ENCODE assay signal across 8 mouse cellular contexts in the genomic region with DNA sequence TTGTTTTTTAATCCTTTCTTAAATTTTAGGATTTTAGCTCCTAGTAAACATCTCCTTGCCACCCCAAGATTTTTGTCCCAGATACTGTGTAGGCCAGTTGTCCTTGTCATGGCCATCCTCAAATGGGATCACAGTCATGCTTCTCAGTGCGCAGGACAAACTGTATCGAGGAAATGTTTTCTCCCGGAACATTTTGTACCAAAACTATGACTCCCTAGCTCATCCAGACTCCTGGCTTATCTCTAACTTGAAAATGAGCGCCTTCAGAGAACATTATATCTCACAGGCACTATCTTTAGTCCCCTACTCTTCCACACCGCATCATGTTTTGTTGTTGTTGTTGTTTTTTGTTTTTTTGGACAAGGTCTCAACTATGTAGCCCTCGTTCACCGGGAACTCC. TPM values are rescaled to one million over a fixed set of nuclear protein-coding genes. Genes with fewer than 3 reads are reported as not detected.
DNase-seq lines count a peak whose midpoint lies in the region; ATAC-seq and TF ChIP-seq lines count a peak whose summit lies in the region.

No protein-coding gene starts in this region.

- H3K36me3 ChIP-seq in hindbrain, embryonic 13.5 days: peaks cover 2% of the 10 kb centered on the region; the same call in 1 of the 2 replicates
- no peaks in the 10 kb centered on the region for H3K36me3 ChIP-seq in midbrain, embryonic 12.5 days

- H3K27ac ChIP-seq in cerebellum, adult 2 months (ENCODE audit: insufficient read depth, low read length): no peak overlapping the region
- peak overlapping the region; percentile 95 for H3K27ac ChIP-seq in brown adipose tissue, adult 24 weeks (replicated peaks; ENCODE audit: low read depth, low read length)
- H3K27ac ChIP-seq in hindbrain, embryonic 13.5 days: no peak overlapping the region
- no peak overlapping the region for H3K27ac ChIP-seq in midbrain, embryonic 12.5 days (replicated peaks)

- no peak for DNase-seq in cerebellum, adult 2 months
- no peak for DNase-seq in cerebellum, postnatal 25 days
- no peak for DNase-seq in layer of hippocampus, adult 11-12 months (ENCODE audit: low spot score)
- DNase-seq in layer of hippocampus, postnatal 10 days (ENCODE audit: low spot score in 2 of 2): no peak

- H3K27me3 ChIP-seq in cerebellum, adult 2 months (ENCODE audit: control insufficient read depth, insufficient read depth, low read length): no peaks in the 10 kb centered on the region
- no peaks in the 10 kb centered on the region for H3K27me3 ChIP-seq in hindbrain, embryonic 13.5 days
- no peaks in the 10 kb centered on the region for H3K27me3 ChIP-seq in midbrain, embryonic 12.5 days

- TF ChIP-seq CTCF in cerebellum, adult 2 months (IDR thresholded peaks at IDR 0.05; ENCODE audit: borderline replicate concordance, insufficient read depth, low read depth, low read length): no peak

- peak overlapping the region; percentile 93 for H3K4me2 ChIP-seq in hindbrain, embryonic 13.5 days
- H3K4me2 ChIP-seq in midbrain, embryonic 12.5 days (replicated peaks): peak overlapping the region; percentile 89

- 16% methylated on average over 7 of the region's 7 CpGs for WGBS in cerebellum, adult 2 months
- 46% methylated on average over 7 of the region's 7 CpGs for WGBS in hindbrain, embryonic 13.5 days
- 43% methylated on average over 7 of the region's 7 CpGs for WGBS in midbrain, embryonic 12.5 days

- no peaks in the 10 kb centered on the region for H3K9me3 ChIP-seq in hindbrain, embryonic 13.5 days
- H3K9me3 ChIP-seq in midbrain, embryonic 12.5 days: no peaks in the 10 kb centered on the region

- peak overlapping the region; percentile 85 for H3K4me3 ChIP-seq in cerebellum, adult 2 months (replicated peaks; ENCODE audit: insufficient read depth, low read depth, low read length)
- peak overlapping the region; percentile 84 for H3K4me3 ChIP-seq in brown adipose tissue, adult 24 weeks (ENCODE audit: insufficient read depth, low read depth, low read length)
- peak overlapping the region; percentile 99 for H3K4me3 ChIP-seq in hindbrain, embryonic 13.5 days
- peak overlapping the region; percentile 99 for H3K4me3 ChIP-seq in midbrain, embryonic 12.5 days

- peak overlapping the region; percentile 98 for H3K9ac ChIP-seq in hindbrain, embryonic 13.5 days
- H3K9ac ChIP-seq in midbrain, embryonic 12.5 days (replicated peaks): peak overlapping the region; percentile 97

- TF ChIP-seq POLR2A in cerebellum, adult 2 months (IDR thresholded peaks at IDR 0.05; ENCODE audit: borderline replicate concordance, insufficient read depth, low read length): no peak

- no peaks in the 10 kb centered on the region for H3K4me1 ChIP-seq in cerebellum, adult 2 months (ENCODE audit: control insufficient read depth, insufficient read depth, low read length)
- no peaks in the 10 kb centered on the region for H3K4me1 ChIP-seq in brown adipose tissue, adult 24 weeks (ENCODE audit: control insufficient read depth, insufficient read depth, insufficient read length, low read length)
- H3K4me1 ChIP-seq in hindbrain, embryonic 13.5 days (replicated peaks): peaks cover 35% of the 10 kb centered on the region
- H3K4me1 ChIP-seq in midbrain, embryonic 12.5 days: peaks cover 23% of the 10 kb centered on the region

- no peak for ATAC-seq in hindbrain, embryonic 13.5 days (ENCODE audit: low FRiP score)
- ATAC-seq in midbrain, embryonic 12.5 days (ENCODE audit: low FRiP score, low read depth): no peak
- no peak for ATAC-seq in activated CD4-positive, CD25-positive, alpha-beta regulatory T cell, adult 4 months

RNA-seq across cellular contexts. Expression of a gene that starts 0.6 kb away (rescaled TPM):
- 44.4 and 52.4 TPM in 2 replicates for polyA plus RNA-seq in cerebellum, adult 2 months (2012; rRNA removed)
- polyA plus RNA-seq in brown adipose tissue, adult 24 weeks (2012; ENCODE audit: insufficient read depth, insufficient read length, missing spikeins): 11.5 and 15.7 TPM in 2 replicates
- polyA plus RNA-seq in hindbrain, embryonic 13.5 days (2015; fragmentation: Nextera tagmentation; extraction: Ambion mirVana): 84.3 and 88.3 TPM in 2 replicates
- 117 TPM in 2 replicates for polyA plus RNA-seq in midbrain, embryonic 12.5 days (2016; fragmentation: Nextera tagmentation; extraction: Ambion mirVana)
- 10 to 100 TPM; 41.1 to 54.8 TPM for polyA plus RNA-seq in activated CD4-positive, CD25-positive, alpha-beta regulatory T cell, adult 4 months (2017; shearing (Covaris generic))
- total RNA-seq in layer of hippocampus, postnatal 10 days (2021): 10 to 100 TPM; 35.7 to 41.9 TPM

RNA-seq across cellular contexts. Expression of a gene that starts 31.0 kb away (rescaled TPM):
- 28.8 and 30.2 TPM in 2 replicates for polyA plus RNA-seq in cerebellum, adult 2 months (2012; rRNA removed)
- polyA plus RNA-seq in brown adipose tissue, adult 24 weeks (2012; ENCODE audit: insufficient read depth, insufficient read length, missing spikeins): 253 and 299 TPM in 2 replicates
- 14.2 and 15.1 TPM in 2 replicates for polyA plus RNA-seq in hindbrain, embryonic 13.5 days (2015; fragmentation: Nextera tagmentation; extraction: Ambion mirVana)
- 15.2 and 18.1 TPM in 2 replicates for polyA plus RNA-seq in midbrain, embryonic 12.5 days (2016; fragmentation: Nextera tagmentation; extraction: Ambion mirVana)
- polyA plus RNA-seq in activated CD4-positive, CD25-positive, alpha-beta regulatory T cell, adult 4 months (2017; shearing (Covaris generic)): 10 to 100 TPM; 41.0 to 42.5 TPM
- 10 to 100 TPM; 29.1 to 34.5 TPM for total RNA-seq in layer of hippocampus, postnatal 10 days (2021)

RNA-seq across cellular contexts. Expression of a gene that starts 45.5 kb away (rescaled TPM):
- 39.9 and 45.0 TPM in 2 replicates for polyA plus RNA-seq in cerebellum, adult 2 months (2012; rRNA removed)
- 153 and 163 TPM in 2 replicates for polyA plus RNA-seq in brown adipose tissue, adult 24 weeks (2012; ENCODE audit: insufficient read depth, insufficient read length, missing spikeins)
- polyA plus RNA-seq in hindbrain, embryonic 13.5 days (2015; fragmentation: Nextera tagmentation; extraction: Ambion mirVana): 41.0 and 42.3 TPM in 2 replicates
- 37.2 and 46.5 TPM in 2 replicates for polyA plus RNA-seq in midbrain, embryonic 12.5 days (2016; fragmentation: Nextera tagmentation; extraction: Ambion mirVana)
- 10 to 100 TPM; 20.4 to 31.5 TPM for polyA plus RNA-seq in activated CD4-positive, CD25-positive, alpha-beta regulatory T cell, adult 4 months (2017; shearing (Covaris generic))
- 10 to 100 TPM; 26.2 to 28.3 TPM for total RNA-seq in layer of hippocampus, postnatal 10 days (2021)

RNA-seq across cellular contexts. Expression of a gene that starts 45.6 kb away (rescaled TPM):
- polyA plus RNA-seq in cerebellum, adult 2 months (2012; rRNA removed): 10.8 and 10.9 TPM in 2 replicates
- polyA plus RNA-seq in brown adipose tissue, adult 24 weeks (2012; ENCODE audit: insufficient read depth, insufficient read length, missing spikeins): 3.1 and 4.3 TPM in 2 replicates
- 17.9 and 19.1 TPM in 2 replicates for polyA plus RNA-seq in hindbrain, embryonic 13.5 days (2015; fragmentation: Nextera tagmentation; extraction: Ambion mirVana)
- 12.3 and 14.2 TPM in 2 replicates for polyA plus RNA-seq in midbrain, embryonic 12.5 days (2016; fragmentation: Nextera tagmentation; extraction: Ambion mirVana)
- polyA plus RNA-seq in activated CD4-positive, CD25-positive, alpha-beta regulatory T cell, adult 4 months (2017; shearing (Covaris generic)): under 1 TPM; 0.25 to 0.95 TPM
- 10 to 100 TPM in 1 of 2 experiments, 1 to 10 TPM in 1; 9.4 to 10.5 TPM for total RNA-seq in layer of hippocampus, postnatal 10 days (2021)
